Mouse (Mus musculus): ENCODE results near the gene Rabggta. TPM values are rescaled to one million over a fixed set of nuclear protein-coding genes. Genes with fewer than 3 reads are reported as not detected.

Gene Rabggta
- polyA plus RNA-seq, 1 experiment from 2014 or later = 34.2 TPM

- ATAC-seq (no peak), DNase-seq (ENCODE audit: low spot score) (no peak)
- 96% methylated on average over 7 of the region's 7 CpGs for WGBS
- Histone ChIP-seq H3K9me3 (replicated peaks; ENCODE audit: control insufficient read depth, low read length) (no peaks in the 10 kb centered on the region), H3K27me3 (replicated peaks; ENCODE audit: control insufficient read depth, insufficient read depth, low read length) (no peaks in the 10 kb centered on the region), H3K4me2 (ENCODE audit: low read length) (no peak overlapping the region), H3K36me3 (ENCODE audit: control insufficient read depth, insufficient read depth, low read length) (peaks cover 10% of the 10 kb centered on the region), H3K4me1 (ENCODE audit: control insufficient read depth, insufficient read depth, low read length) (no peaks in the 10 kb centered on the region), H3K27ac (ENCODE audit: low read depth, low read length) (no peak overlapping the region), H3K9ac (ENCODE audit: low read length) (no peak overlapping the region), H3K4me3 (ENCODE audit: low read depth, low read length) (no peak overlapping the region)
Observed at GRCm38 (mm10) chr14:55723433-55723832, 1.4 kb upstream of the Rabggta start.

- Histone ChIP-seq H3K4me3 (ENCODE audit: low read depth, low read length) (peak overlapping the region; percentile 77), H3K27me3 (replicated peaks; ENCODE audit: control insufficient read depth, insufficient read depth, low read length) (no peaks in the 10 kb centered on the region), H3K9me3 (replicated peaks; ENCODE audit: control insufficient read depth, low read length) (no peaks in the 10 kb centered on the region), H3K36me3 (ENCODE audit: control insufficient read depth, insufficient read depth, low read length) (peaks cover 15% of the 10 kb centered on the region), H3K4me2 (ENCODE audit: low read length) (peak overlapping the region; percentile 75), H3K4me1 (ENCODE audit: control insufficient read depth, insufficient read depth, low read length) (no peaks in the 10 kb centered on the region), H3K27ac (ENCODE audit: low read depth, low read length) (no peak overlapping the region), H3K9ac (ENCODE audit: low read length) (peak overlapping the region; percentile 87)
- WGBS = 45% methylated on average over 8 of the region's 8 CpGs
- peak; percentile 27 for ATAC-seq
- no peak for DNase-seq (ENCODE audit: low spot score)
Observed at GRCm38 (mm10) chr14:55722438-55722945, 429 bp upstream of the Rabggta start.

GRCm38 (mm10) chr14:55721076-55721475 is 987 bp downstream of the Rabggta start:
- ATAC-seq = no peak
- 76% methylated on average over 6 of the region's 6 CpGs for WGBS
- no peaks in the 10 kb centered on the region for H3K27me3 ChIP-seq (replicated peaks; ENCODE audit: control insufficient read depth, insufficient read depth, low read length)
- peaks cover 27% of the 10 kb centered on the region for H3K36me3 ChIP-seq (ENCODE audit: control insufficient read depth, insufficient read depth, low read length)
- H3K4me1 ChIP-seq (ENCODE audit: control insufficient read depth, insufficient read depth, low read length) = no peaks in the 10 kb centered on the region
- peak overlapping the region; percentile 77 for H3K4me3 ChIP-seq (ENCODE audit: low read depth, low read length)
- H3K9me3 ChIP-seq (replicated peaks; ENCODE audit: control insufficient read depth, low read length) = no peaks in the 10 kb centered on the region
- no peak for DNase-seq (ENCODE audit: low spot score)
- peak overlapping the region; percentile 75 for H3K4me2 ChIP-seq (ENCODE audit: low read length)
- no peak overlapping the region for H3K27ac ChIP-seq (ENCODE audit: low read depth, low read length)
- H3K9ac ChIP-seq (ENCODE audit: low read length) = no peak overlapping the region

- H3K9me3 ChIP-seq (replicated peaks; ENCODE audit: control insufficient read depth, low read length) = no peaks in the 10 kb centered on the region
- DNase-seq (ENCODE audit: low spot score) (no peak), ATAC-seq (no peak)
- H3K4me1 ChIP-seq (ENCODE audit: control insufficient read depth, insufficient read depth, low read length) = no peaks in the 10 kb centered on the region
- WGBS = 93% methylated on average over 12 of the region's 12 CpGs
- peaks cover 27% of the 10 kb centered on the region for H3K36me3 ChIP-seq (ENCODE audit: control insufficient read depth, insufficient read depth, low read length)
- no peak overlapping the region for H3K27ac ChIP-seq (ENCODE audit: low read depth, low read length)
- no peaks in the 10 kb centered on the region for H3K27me3 ChIP-seq (replicated peaks; ENCODE audit: control insufficient read depth, insufficient read depth, low read length)
- no peak overlapping the region for H3K4me2 ChIP-seq (ENCODE audit: low read length)
- peak overlapping the region; percentile 77; the same call in 1 of the 2 replicates for H3K4me3 ChIP-seq (ENCODE audit: low read depth, low read length)
- H3K9ac ChIP-seq (ENCODE audit: low read length) = no peak overlapping the region
Observed at GRCm38 (mm10) chr14:55720666-55721065, 1.4 kb downstream of the Rabggta start.

- ATAC-seq (no peak), DNase-seq (ENCODE audit: low spot score) (no peak)
- Histone ChIP-seq H3K9ac (ENCODE audit: low read length) (no peak overlapping the region), H3K9me3 (replicated peaks; ENCODE audit: control insufficient read depth, low read length) (no peaks in the 10 kb centered on the region), H3K36me3 (ENCODE audit: control insufficient read depth, insufficient read depth, low read length) (peaks cover 27% of the 10 kb centered on the region), H3K27me3 (replicated peaks; ENCODE audit: control insufficient read depth, insufficient read depth, low read length) (no peaks in the 10 kb centered on the region), H3K4me2 (ENCODE audit: low read length) (no peak overlapping the region), H3K4me1 (ENCODE audit: control insufficient read depth, insufficient read depth, low read length) (no peaks in the 10 kb centered on the region), H3K4me3 (ENCODE audit: low read depth, low read length) (no peak overlapping the region), H3K27ac (ENCODE audit: low read depth, low read length) (no peak overlapping the region)
- 88% methylated on average over 6 of the region's 6 CpGs for WGBS
Observed at GRCm38 (mm10) chr14:55719737-55720136, 2.3 kb downstream of the Rabggta start.

GRCm38 (mm10) chr14:55716884-55717283 is 5.2 kb downstream of the Rabggta start:
- 88% methylated on average over 8 of the region's 8 CpGs for WGBS
- Histone ChIP-seq H3K27me3 (replicated peaks; ENCODE audit: control insufficient read depth, insufficient read depth, low read length) (0 out of 2 replicates have a peak, but pooled peaks cover 3% of the 10 kb centered on the region), H3K27ac (ENCODE audit: low read depth, low read length) (no peak overlapping the region), H3K9me3 (replicated peaks; ENCODE audit: control insufficient read depth, low read length) (no peaks in the 10 kb centered on the region), H3K9ac (ENCODE audit: low read length) (no peak overlapping the region), H3K4me3 (ENCODE audit: low read depth, low read length) (no peak overlapping the region), H3K4me1 (ENCODE audit: control insufficient read depth, insufficient read depth, low read length) (no peaks in the 10 kb centered on the region), H3K4me2 (ENCODE audit: low read length) (no peak overlapping the region), H3K36me3 (ENCODE audit: control insufficient read depth, insufficient read depth, low read length) (peaks cover 27% of the 10 kb centered on the region)
- DNase-seq (ENCODE audit: low spot score) (no peak), ATAC-seq (no peak)

- Histone ChIP-seq H3K9ac (ENCODE audit: low read length) (no peak overlapping the region), H3K4me2 (ENCODE audit: low read length) (no peak overlapping the region), H3K4me3 (ENCODE audit: low read depth, low read length) (no peak overlapping the region), H3K27me3 (replicated peaks; ENCODE audit: control insufficient read depth, insufficient read depth, low read length) (0 out of 2 replicates have a peak, but pooled peaks cover 3% of the 10 kb centered on the region), H3K9me3 (replicated peaks; ENCODE audit: control insufficient read depth, low read length) (no peaks in the 10 kb centered on the region), H3K27ac (ENCODE audit: low read depth, low read length) (no peak overlapping the region), H3K36me3 (ENCODE audit: control insufficient read depth, insufficient read depth, low read length) (peaks cover 27% of the 10 kb centered on the region), H3K4me1 (ENCODE audit: control insufficient read depth, insufficient read depth, low read length) (no peaks in the 10 kb centered on the region)
- DNase-seq (ENCODE audit: low spot score) (no peak), ATAC-seq (no peak)
- WGBS = 91% methylated on average over 6 of the region's 6 CpGs
Observed at GRCm38 (mm10) chr14:55716271-55716670, 5.8 kb downstream of the Rabggta start.

GRCm38 (mm10) chr14:55714893-55715292 is 7.2 kb downstream of the Rabggta start:
- Histone ChIP-seq H3K9me3 (replicated peaks; ENCODE audit: control insufficient read depth, low read length) (no peaks in the 10 kb centered on the region), H3K27ac (ENCODE audit: low read depth, low read length) (no peak overlapping the region), H3K4me3 (ENCODE audit: low read depth, low read length) (no peak overlapping the region), H3K27me3 (replicated peaks; ENCODE audit: control insufficient read depth, insufficient read depth, low read length) (0 out of 2 replicates have a peak, but pooled peaks cover 3% of the 10 kb centered on the region), H3K4me2 (ENCODE audit: low read length) (no peak overlapping the region), H3K36me3 (ENCODE audit: control insufficient read depth, insufficient read depth, low read length) (peaks cover 27% of the 10 kb centered on the region), H3K9ac (ENCODE audit: low read length) (no peak overlapping the region), H3K4me1 (ENCODE audit: control insufficient read depth, insufficient read depth, low read length) (no peaks in the 10 kb centered on the region)
- DNase-seq (ENCODE audit: low spot score) (no peak), ATAC-seq (no peak)
- WGBS = 39% methylated on average over 6 of the region's 6 CpGs

GRCm38 (mm10) chr14:55713729-55714122 is 8.3 kb downstream of the Rabggta start, which contains the start of gene Tgm1:
Tgm1 (minus strand) TSS chr14:55713926.
- no peak within 1 kb of the TSS for H3K27ac ChIP-seq (ENCODE audit: low read depth, low read length)
- H3K27me3 ChIP-seq (replicated peaks; ENCODE audit: control insufficient read depth, insufficient read depth, low read length) = 0 out of 2 replicates have a peak, but pooled peaks cover 3% of the 10 kb centered on the region
- DNase-seq (ENCODE audit: low spot score) (no peak), ATAC-seq (no peak)
- no peaks in the 10 kb centered on the region for H3K4me1 ChIP-seq (ENCODE audit: control insufficient read depth, insufficient read depth, low read length)
- WGBS = 20% methylated on average over 4 of the region's 4 CpGs
- no peak within 1 kb of the TSS for H3K4me3 ChIP-seq (ENCODE audit: low read depth, low read length)
- H3K9me3 ChIP-seq (replicated peaks; ENCODE audit: control insufficient read depth, low read length) = no peaks in the 10 kb centered on the region
- H3K9ac ChIP-seq (ENCODE audit: low read length) = no peak within 1 kb of the TSS
- peaks cover 20% of the 10 kb centered on the region for H3K36me3 ChIP-seq (ENCODE audit: control insufficient read depth, insufficient read depth, low read length)
- H3K4me2 ChIP-seq (ENCODE audit: low read length) = no peak within 1 kb of the TSS

All from forebrain, embryonic 14.5 days (tissue).